Mouse (Mus musculus): ENCODE measurements around the gene Cntn3. TPM values are rescaled to one million over a fixed set of nuclear protein-coding genes. Genes with fewer than 3 reads are reported as not detected.

Cntn3 gene
- polyA plus RNA-seq, 1 experiment from 2014 or later: 1.9 TPM

GRCm38 (mm10) chr6:102427549-102427948 is 145.4 kb downstream of the Cntn3 start:
- no peak for ATAC-seq

GRCm38 (mm10) chr6:102421781-102422180 is 151.1 kb downstream of the Cntn3 start:
- Histone ChIP-seq H3K9me3 (no peaks in the 10 kb centered on the region), H3K27ac (no peak overlapping the region), H3K27me3 (no peaks in the 10 kb centered on the region), H3K36me3 (no peaks in the 10 kb centered on the region), H3K4me2 (replicated peaks) (no peak overlapping the region), H3K4me1 (replicated peaks) (no peaks in the 10 kb centered on the region), H3K4me3 (replicated peaks) (no peak overlapping the region), H3K9ac (replicated peaks) (no peak overlapping the region)
- 40% methylated on average over 1 of the region's 1 CpGs for WGBS
- ATAC-seq: no peak

More at GRCm38 (mm10) chr6:102427549-102427948, 145.4 kb downstream of the Cntn3 start:
- no peak overlapping the region for H3K4me2 ChIP-seq (replicated peaks)
- H3K9me3 ChIP-seq: no peaks in the 10 kb centered on the region
- H3K36me3 ChIP-seq: no peaks in the 10 kb centered on the region
- H3K4me1 ChIP-seq (replicated peaks): no peaks in the 10 kb centered on the region
- H3K27ac ChIP-seq: no peak overlapping the region
- H3K9ac ChIP-seq (replicated peaks): no peak overlapping the region
- no peaks in the 10 kb centered on the region for H3K27me3 ChIP-seq
- H3K4me3 ChIP-seq (replicated peaks): no peak overlapping the region
- 66% methylated on average over 1 of the region's 1 CpGs for WGBS

- WGBS: 78% methylated on average over 4 of the region's 4 CpGs
- Histone ChIP-seq H3K9me3 (no peaks in the 10 kb centered on the region), H3K4me2 (replicated peaks) (no peak overlapping the region), H3K9ac (replicated peaks) (no peak overlapping the region), H3K4me1 (replicated peaks) (no peaks in the 10 kb centered on the region), H3K36me3 (no peaks in the 10 kb centered on the region), H3K4me3 (replicated peaks) (no peak overlapping the region), H3K27ac (no peak overlapping the region), H3K27me3 (no peaks in the 10 kb centered on the region)
- no peak for ATAC-seq
These were observed 184.3 kb downstream of the Cntn3 start for GRCm38 (mm10) chr6:102388590-102388989.

GRCm38 (mm10) chr6:102372112-102372511 is 200.8 kb downstream of the Cntn3 start:
- Histone ChIP-seq H3K27ac (no peak overlapping the region), H3K4me1 (replicated peaks) (no peaks in the 10 kb centered on the region), H3K4me3 (replicated peaks) (no peak overlapping the region), H3K9me3 (no peaks in the 10 kb centered on the region), H3K36me3 (no peaks in the 10 kb centered on the region), H3K27me3 (no peaks in the 10 kb centered on the region), H3K4me2 (replicated peaks) (no peak overlapping the region), H3K9ac (replicated peaks) (no peak overlapping the region)
- ATAC-seq: no peak
- WGBS: 5% methylated on average over 1 of the region's 1 CpGs

GRCm38 (mm10) chr6:102363880-102364279 is 209.0 kb downstream of the Cntn3 start:
- Histone ChIP-seq H3K9me3 (no peaks in the 10 kb centered on the region), H3K4me2 (replicated peaks) (no peak overlapping the region), H3K4me1 (replicated peaks) (no peaks in the 10 kb centered on the region), H3K4me3 (replicated peaks) (no peak overlapping the region), H3K27ac (no peak overlapping the region), H3K27me3 (no peaks in the 10 kb centered on the region), H3K36me3 (no peaks in the 10 kb centered on the region), H3K9ac (replicated peaks) (no peak overlapping the region)
- no peak for ATAC-seq

GRCm38 (mm10) chr6:102363291-102363832 is 209.5 kb downstream of the Cntn3 start:
- no peaks in the 10 kb centered on the region for H3K36me3 ChIP-seq
- H3K9ac ChIP-seq (replicated peaks): no peak overlapping the region
- no peak overlapping the region for H3K4me2 ChIP-seq (replicated peaks)
- no peak overlapping the region for H3K4me3 ChIP-seq (replicated peaks)
- no peak overlapping the region for H3K27ac ChIP-seq
- no peaks in the 10 kb centered on the region for H3K9me3 ChIP-seq
- H3K4me1 ChIP-seq (replicated peaks): no peaks in the 10 kb centered on the region
- 82% methylated on average over 3 of the region's 3 CpGs for WGBS
- no peaks in the 10 kb centered on the region for H3K27me3 ChIP-seq
- ATAC-seq: no peak

GRCm38 (mm10) chr6:102332144-102332543 is 240.8 kb downstream of the Cntn3 start:
- 80% methylated on average over 3 of the region's 3 CpGs for WGBS

GRCm38 (mm10) chr6:102326711-102327110 is 246.2 kb downstream of the Cntn3 start:
- H3K4me2 ChIP-seq (replicated peaks): no peak overlapping the region
- WGBS: 93% methylated on average over 2 of the region's 2 CpGs
- no peak overlapping the region for H3K27ac ChIP-seq
- no peaks in the 10 kb centered on the region for H3K27me3 ChIP-seq
- H3K9me3 ChIP-seq: no peaks in the 10 kb centered on the region
- H3K36me3 ChIP-seq: no peaks in the 10 kb centered on the region
- ATAC-seq: no peak
- H3K4me3 ChIP-seq (replicated peaks): no peak overlapping the region
- no peaks in the 10 kb centered on the region for H3K4me1 ChIP-seq (replicated peaks)
- H3K9ac ChIP-seq (replicated peaks): no peak overlapping the region

More at GRCm38 (mm10) chr6:102332144-102332543, 240.8 kb downstream of the Cntn3 start:
- Histone ChIP-seq H3K9me3 (no peaks in the 10 kb centered on the region), H3K9ac (replicated peaks) (no peak overlapping the region), H3K4me1 (replicated peaks) (no peaks in the 10 kb centered on the region), H3K4me2 (replicated peaks) (no peak overlapping the region), H3K27me3 (no peaks in the 10 kb centered on the region), H3K4me3 (replicated peaks) (no peak overlapping the region), H3K27ac (no peak overlapping the region), H3K36me3 (no peaks in the 10 kb centered on the region)
- no peak for ATAC-seq

- WGBS: 75% methylated on average over 4 of the region's 4 CpGs
- ATAC-seq: no peak
- no peaks in the 10 kb centered on the region for H3K4me1 ChIP-seq (replicated peaks)
These were observed 250.2 kb downstream of the Cntn3 start for GRCm38 (mm10) chr6:102322614-102323284.

GRCm38 (mm10) chr6:102319755-102320154 is 253.1 kb downstream of the Cntn3 start:
- Histone ChIP-seq H3K4me3 (replicated peaks) (no peak overlapping the region), H3K27me3 (no peaks in the 10 kb centered on the region), H3K9me3 (no peaks in the 10 kb centered on the region), H3K27ac (no peak overlapping the region), H3K4me2 (replicated peaks) (no peak overlapping the region), H3K4me1 (replicated peaks) (no peaks in the 10 kb centered on the region), H3K36me3 (no peaks in the 10 kb centered on the region), H3K9ac (replicated peaks) (no peak overlapping the region)
- WGBS: 74% methylated on average over 3 of the region's 3 CpGs
- ATAC-seq: no peak

More at GRCm38 (mm10) chr6:102322614-102323284, 250.2 kb downstream of the Cntn3 start:
- no peaks in the 10 kb centered on the region for H3K27me3 ChIP-seq
- no peak overlapping the region for H3K27ac ChIP-seq
- no peaks in the 10 kb centered on the region for H3K36me3 ChIP-seq
- H3K9ac ChIP-seq (replicated peaks): no peak overlapping the region
- no peak overlapping the region for H3K4me2 ChIP-seq (replicated peaks)
- H3K9me3 ChIP-seq: no peaks in the 10 kb centered on the region
- no peak overlapping the region for H3K4me3 ChIP-seq (replicated peaks)

- H3K27ac ChIP-seq: no peak overlapping the region
- 0 out of 2 replicates have a peak, but pooled peaks cover 4% of the 10 kb centered on the region for H3K4me1 ChIP-seq (replicated peaks)
- H3K36me3 ChIP-seq: no peaks in the 10 kb centered on the region
- no peaks in the 10 kb centered on the region for H3K9me3 ChIP-seq
- H3K9ac ChIP-seq (replicated peaks): no peak overlapping the region
- no peak overlapping the region for H3K4me3 ChIP-seq (replicated peaks)
- 17% methylated on average over 2 of the region's 2 CpGs for WGBS
- H3K27me3 ChIP-seq: no peaks in the 10 kb centered on the region
- no peak for ATAC-seq
- no peak overlapping the region for H3K4me2 ChIP-seq (replicated peaks)
These were observed 290.0 kb downstream of the Cntn3 start for GRCm38 (mm10) chr6:102282889-102283288.

- Histone ChIP-seq H3K36me3 (no peaks in the 10 kb centered on the region), H3K4me3 (replicated peaks) (no peak overlapping the region), H3K27me3 (no peaks in the 10 kb centered on the region), H3K4me2 (replicated peaks) (no peak overlapping the region), H3K9ac (replicated peaks) (no peak overlapping the region), H3K27ac (no peak overlapping the region), H3K4me1 (replicated peaks) (no peaks in the 10 kb centered on the region), H3K9me3 (no peaks in the 10 kb centered on the region)
- ATAC-seq: no peak
- 85% methylated on average over 1 of the region's 1 CpGs for WGBS
These were observed 341.9 kb downstream of the Cntn3 start for GRCm38 (mm10) chr6:102231015-102231414.

GRCm38 (mm10) chr6:102186316-102186715 is 386.6 kb downstream of the Cntn3 start:
- Histone ChIP-seq H3K36me3 (no peaks in the 10 kb centered on the region), H3K27me3 (no peaks in the 10 kb centered on the region), H3K9me3 (no peaks in the 10 kb centered on the region), H3K4me3 (replicated peaks) (no peak overlapping the region), H3K4me1 (replicated peaks) (no peaks in the 10 kb centered on the region), H3K27ac (no peak overlapping the region), H3K4me2 (replicated peaks) (no peak overlapping the region), H3K9ac (replicated peaks) (no peak overlapping the region)
- no peak for ATAC-seq
- 15% methylated on average over 1 of the region's 1 CpGs for whole genome bisulfite sequencing

All from midbrain, embryonic 13.5 days (tissue).